Mouse (Mus musculus): ENCODE data around the gene Klhl6.

DNA sequence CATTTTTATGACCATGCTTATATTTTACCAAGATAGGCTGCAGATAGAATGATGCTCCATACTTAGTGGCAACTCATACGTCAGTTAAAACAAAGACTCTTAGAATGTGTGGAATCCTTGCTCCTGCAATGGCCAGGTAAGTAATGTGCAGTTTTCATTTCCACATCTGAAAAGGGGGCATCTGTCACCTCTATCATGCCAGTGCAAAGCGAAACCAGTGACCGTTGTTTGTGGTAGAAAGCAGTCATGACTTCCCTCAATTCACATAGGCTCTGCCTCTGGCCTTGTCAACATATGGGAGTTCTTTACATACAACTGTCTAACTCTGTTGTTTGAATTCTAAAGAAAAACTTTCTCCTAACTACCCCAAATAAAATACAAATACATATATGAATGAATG lies 1.8 kb downstream of the Klhl6 start:
- TF ChIP-seq ZKSCAN1 (IDR thresholded peaks at IDR 0.05; ENCODE audit: low read depth, low read length) (no peak), CTCF (IDR thresholded peaks at IDR 0.05 in 2 of 3, conservative IDR thresholded peaks at IDR 0.05 in 1 of 3; ENCODE audit: control insufficient read depth in 1 of 3, insufficient read depth in 1 of 3, low read depth in 2 of 3, low read length in 3 of 3, poor library complexity in 1 of 3, severe bottlenecking in 1 of 3) (no peak), RCOR1 (IDR thresholded peaks at IDR 0.05; ENCODE audit: low read depth, low read length) (no peak), EP300 (IDR thresholded peaks at IDR 0.05; ENCODE audit: low read depth in 1 of 2, low read length in 2 of 2) (no peak), GABPA (IDR thresholded peaks at IDR 0.05; ENCODE audit: low read depth, low read length) (no peak), MAFK (IDR thresholded peaks at IDR 0.05; ENCODE audit: borderline replicate concordance, low read depth, low read length) (no peak), GATA1 (IDR thresholded peaks at IDR 0.05; ENCODE audit: low read depth, low read length) (no peak), TBP (IDR thresholded peaks at IDR 0.05; ENCODE audit: low read depth, low read length) (no peak), SMC3 (IDR thresholded peaks at IDR 0.05; ENCODE audit: low read depth, low read length) (no peak), RAD21 (IDR thresholded peaks at IDR 0.05; ENCODE audit: low read depth, low read length) (no peak)
